Mouse (Mus musculus) heart, adult 9 months (tissue): ENCODE measurements at regions not wholly inside any gene's neighbourhood (a gene's known extent, or its start where the extent isn't known, plus 50 kb on each side); places are given as distances from the start of the nearest gene placed in this dataset.

Source experiments
- DNase-seq, 2 experiments: peaks; one replicate each; pipeline ENCODE4 v3.0.0; 2022; ENCODE audit warnings: low spot score in 2 of 2

DNA sequence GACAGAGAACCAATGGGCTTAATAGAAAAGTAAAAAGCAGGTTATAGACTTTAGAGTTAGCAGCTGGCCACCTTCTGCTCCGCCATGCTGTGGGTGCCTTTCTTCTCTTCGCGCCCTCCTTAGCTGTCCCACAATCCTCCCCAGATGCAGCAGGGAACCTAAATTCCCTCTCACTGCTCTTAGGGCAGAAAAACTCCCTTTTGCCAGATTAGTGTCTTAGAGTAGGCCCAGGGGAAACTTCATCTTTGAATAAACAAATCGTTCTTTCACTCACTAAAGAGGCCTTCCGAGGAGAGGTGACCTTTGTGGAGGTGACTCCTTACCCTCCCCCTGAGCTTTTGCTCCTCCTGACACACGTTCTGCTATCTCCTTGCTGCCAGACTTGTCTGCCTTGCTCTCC lies 157.0 kb upstream of the Six2 start:
- no peak for DNase-seq

DNA sequence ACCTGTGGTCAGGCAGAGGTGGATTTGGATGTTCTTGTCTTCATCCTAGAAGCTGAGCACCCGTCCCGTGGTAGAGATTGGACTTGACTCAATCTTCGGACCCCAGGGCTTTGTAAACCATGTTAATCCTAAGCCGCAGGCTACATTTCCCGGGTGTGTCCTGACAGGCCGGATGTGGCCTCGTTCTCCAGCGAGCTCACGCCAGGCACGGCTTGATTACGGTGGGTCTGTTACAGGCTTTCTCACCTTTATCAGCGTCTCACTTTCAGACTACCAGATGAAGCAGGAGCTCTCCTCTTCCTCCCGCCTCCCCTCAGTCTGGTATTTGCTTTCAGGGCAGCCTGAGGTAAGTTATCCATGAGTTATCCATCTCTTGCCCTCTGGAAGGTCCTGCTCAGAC lies 156.4 kb upstream of the Six2 start:
- no peak for DNase-seq

DNA sequence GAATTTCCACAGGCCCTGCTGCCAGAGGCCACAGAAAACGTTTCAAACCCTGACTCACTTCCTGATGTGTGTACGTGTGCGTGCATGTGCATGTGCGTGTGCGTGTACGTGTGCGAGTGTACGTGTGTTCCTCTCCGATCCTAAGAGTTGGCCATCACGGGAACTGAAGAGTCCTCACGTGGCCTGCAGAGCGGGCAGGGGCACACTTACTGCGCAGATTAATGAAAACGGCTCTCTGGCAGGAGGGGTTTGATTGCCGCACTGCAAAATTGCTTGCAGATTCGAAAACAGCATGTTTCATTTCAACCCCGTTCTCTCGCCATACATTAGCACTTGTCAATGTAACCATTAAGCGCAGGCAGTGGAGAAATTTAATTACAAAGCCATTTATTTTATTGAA lies 135.0 kb upstream of the Six2 start:
- no peak for DNase-seq

GRCm38 (mm10) chr17:85821861-85822260 lies 133.8 kb upstream of the Six2 start:
- no peak for DNase-seq

DNA sequence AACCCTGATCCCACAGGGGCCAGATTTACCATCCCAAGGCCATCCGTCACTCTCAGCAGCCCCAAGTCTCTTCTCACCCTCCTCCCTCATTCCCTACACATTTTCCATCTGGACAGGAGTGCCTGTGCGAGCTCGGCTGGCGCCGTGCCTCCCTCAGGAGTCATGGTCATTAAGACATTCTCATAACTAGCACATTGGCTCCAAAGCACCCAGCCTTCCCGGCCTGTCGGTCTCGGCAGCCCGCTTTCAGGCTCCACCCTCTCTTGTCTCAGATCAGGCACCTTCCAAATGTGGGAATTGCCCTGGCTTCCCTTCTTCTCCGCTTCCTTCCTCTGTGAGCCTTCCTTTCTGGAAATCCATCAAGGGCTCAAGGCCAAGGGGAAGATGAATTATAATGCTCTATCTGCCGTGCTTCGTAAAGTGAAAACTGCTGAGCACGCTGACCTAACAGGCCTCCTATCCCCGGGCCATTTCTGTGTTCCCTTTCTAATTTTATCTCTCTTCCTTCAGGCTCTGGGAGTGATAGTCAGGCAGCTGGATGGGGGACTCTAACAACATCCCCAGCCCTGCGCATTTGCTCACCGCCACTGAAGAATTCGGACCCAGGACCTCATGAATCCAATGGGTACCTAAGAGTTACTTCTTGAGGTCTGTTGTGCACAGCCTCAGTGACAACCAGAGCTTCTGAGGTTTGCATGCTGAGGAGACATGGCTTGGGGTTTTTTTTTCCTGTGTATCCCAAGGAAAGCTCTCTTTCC lies 130.2 kb upstream of the Six2 start:
- DNase-seq: no peak

DNA sequence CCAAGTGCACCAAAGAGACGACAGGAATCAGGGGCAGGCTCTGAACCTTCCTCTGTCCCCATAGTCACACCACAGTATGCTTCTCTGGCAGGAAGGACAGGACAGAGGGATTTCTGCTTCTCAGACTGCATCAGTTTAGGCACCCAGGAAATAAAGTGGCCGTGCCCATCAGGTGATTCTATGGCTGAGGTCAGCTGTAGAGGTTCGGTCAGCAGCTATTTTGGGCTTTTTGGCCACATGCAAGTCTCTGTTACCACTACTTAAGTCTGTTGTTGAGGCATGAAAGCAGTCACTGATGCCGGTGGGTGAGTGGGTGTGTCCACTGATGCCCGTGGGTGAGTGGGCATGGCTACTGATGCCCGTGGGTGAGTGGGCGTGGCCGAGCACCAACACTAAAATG lies 128.4 kb upstream of the Six2 start:
- no peak for DNase-seq

- no peak for DNase-seq
Measured at GRCm38 (mm10) chr17:85816056-85816455, 128.0 kb upstream of the Six2 start.

DNA sequence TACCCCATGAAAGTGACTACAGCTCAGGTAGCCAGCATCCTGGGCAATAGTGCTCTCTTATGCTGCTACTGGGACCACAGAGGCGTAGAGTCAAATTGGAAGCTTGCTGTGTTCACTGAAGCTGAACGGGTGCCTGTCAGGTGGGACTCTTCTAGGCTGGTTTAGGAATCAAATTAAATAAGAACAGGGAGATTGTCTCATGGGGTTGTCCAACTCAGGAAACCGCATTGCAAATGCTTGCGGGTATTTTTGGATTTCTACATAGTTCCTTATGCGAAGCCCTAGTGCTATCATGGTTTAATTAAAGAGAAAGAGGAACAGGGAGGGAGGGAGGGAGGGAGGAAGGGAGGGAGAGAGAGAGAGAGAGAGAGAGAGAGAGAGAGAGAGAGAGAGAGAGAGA lies 120.5 kb upstream of the Six2 start:
- no peak for DNase-seq

DNA sequence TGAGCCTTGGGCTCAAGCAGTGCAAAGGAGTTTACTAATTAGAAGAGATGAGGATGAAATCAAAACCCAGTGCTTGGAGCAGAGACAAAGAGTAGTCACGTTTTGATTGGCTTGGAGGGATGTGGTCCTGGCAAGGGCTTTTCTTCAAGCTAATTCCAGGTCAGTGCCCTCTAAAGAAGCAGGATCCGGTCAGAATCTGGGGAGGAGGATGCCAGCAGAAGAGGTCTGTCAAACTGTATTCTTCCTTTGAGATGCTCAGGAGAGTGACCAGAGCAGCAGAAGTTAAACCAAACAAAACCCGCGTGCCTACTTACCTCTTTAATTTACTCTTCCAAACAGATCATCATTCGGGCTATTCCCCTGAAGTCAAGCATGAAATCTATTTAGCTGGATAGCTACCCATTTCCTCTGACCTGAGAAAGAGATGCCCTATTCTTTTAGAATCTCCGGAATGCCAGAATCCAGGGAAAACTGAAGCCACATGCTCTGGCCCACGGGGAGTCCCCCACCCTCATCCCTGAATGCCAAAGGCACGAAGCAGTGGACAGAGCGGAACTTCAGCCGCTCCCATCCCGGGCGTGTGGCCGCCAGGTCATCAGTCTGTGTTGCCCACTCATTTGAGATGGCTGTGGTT lies 117.8 kb upstream of the Six2 start:
- no peak for DNase-seq

- DNase-seq: peak; percentile 9 to 47
Measured at GRCm38 (mm10) chr17:85804631-85805030, 116.6 kb upstream of the Six2 start.

DNA sequence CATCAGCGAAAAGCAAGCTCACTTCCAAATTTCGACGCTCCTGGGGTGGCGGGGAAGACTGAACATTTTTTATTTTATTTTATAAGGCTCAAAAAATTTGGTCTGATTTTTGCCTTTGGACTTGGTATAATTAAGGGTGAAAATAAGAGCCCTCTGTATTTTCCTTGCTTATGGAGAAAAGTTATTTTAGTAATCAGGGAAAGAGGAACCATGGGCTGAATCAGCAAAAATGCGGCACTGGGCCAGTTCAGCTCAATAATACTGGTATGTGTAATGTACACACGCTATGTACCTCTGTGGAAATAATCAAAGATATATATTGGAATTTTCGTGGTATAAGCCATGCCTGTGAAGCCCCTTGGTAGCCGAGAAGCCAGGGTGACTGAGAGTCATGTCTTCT lies 113.7 kb upstream of the Six2 start:
- no peak for DNase-seq

GRCm38 (mm10) chr17:85801079-85801605 lies 113.1 kb upstream of the Six2 start:
- no peak for DNase-seq

GRCm38 (mm10) chr17:85800357-85801078 lies 112.4 kb upstream of the Six2 start:
- DNase-seq: no peak

GRCm38 (mm10) chr17:85799865-85800356 lies 111.8 kb upstream of the Six2 start:
- no peak for DNase-seq

DNA sequence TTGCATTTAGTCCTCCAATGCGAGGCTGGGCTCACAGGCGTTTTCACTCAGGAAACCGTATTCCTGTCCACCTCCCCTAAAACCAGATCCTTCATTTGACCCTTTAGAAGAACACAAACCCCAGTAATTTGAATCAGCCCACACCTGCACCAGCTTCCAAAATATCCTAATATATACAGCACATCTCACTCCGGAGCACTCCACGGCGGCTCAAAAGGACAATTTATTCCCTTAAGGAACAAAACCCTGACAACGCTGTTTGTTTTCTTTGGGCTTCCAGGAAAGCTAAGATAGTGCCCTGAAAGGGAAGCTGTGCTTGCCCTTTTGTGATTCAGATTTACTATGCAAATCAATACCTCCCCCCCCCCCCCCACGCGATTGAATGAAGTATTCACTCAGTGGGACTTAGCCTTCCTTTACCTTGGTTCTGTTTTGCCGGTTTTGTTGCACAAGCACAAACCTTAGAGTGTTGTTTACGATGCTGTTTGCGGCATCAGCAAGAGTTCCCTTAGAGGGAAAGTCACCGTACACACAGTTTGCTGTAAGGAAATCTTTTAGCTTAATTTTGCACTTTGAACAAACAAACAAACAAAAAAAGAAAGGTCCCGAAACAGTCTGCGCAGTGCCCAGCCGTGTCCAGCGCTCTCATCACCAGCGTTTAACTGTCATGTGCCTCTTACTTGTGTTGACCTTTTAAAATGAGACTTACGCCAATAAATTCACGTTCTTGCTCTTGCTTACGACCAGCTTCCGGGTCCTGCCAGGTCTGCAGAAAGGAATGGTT lies 111.2 kb upstream of the Six2 start:
- peak in 1 of 2 experiments; percentile 4 for DNase-seq

DNA sequence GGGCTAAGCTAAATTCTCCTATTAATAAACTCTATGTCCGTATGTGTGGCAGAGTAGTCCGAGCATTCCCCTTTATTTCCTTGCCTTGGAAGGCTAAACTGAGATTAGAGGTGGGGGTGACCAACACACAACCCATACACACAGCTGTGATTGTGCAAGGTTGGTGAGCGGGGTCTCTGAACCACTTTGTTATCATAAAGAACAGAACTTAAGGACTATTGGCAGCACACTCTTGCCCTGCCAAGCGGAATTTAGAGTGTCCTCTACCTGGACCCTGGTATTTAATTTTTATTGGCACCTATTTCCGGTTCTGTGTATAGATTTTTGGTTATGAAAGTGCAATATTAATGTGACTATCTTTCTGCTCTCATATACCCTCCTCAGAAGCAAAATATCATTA lies 109.7 kb upstream of the Six2 start:
- no peak for DNase-seq

DNA sequence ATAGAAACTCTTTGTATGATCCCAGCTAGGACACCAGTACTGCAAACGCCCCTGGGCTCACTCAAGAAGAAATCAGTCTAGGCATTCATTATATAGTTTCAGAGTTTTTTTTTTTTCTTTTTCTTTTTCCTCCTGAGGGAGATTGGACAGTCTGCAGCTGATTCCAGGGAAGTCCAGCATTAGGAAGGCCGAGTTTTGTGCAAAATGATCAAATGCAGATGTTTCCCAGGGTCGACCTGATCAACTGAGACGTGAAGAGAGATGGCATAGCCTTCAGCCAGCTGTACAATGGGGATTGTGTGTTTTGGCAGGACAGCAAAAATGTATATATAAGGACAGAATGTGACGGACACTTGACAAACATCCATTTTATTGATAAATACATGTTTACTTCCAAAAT lies 107.7 kb upstream of the Six2 start:
- DNase-seq: no peak

DNA sequence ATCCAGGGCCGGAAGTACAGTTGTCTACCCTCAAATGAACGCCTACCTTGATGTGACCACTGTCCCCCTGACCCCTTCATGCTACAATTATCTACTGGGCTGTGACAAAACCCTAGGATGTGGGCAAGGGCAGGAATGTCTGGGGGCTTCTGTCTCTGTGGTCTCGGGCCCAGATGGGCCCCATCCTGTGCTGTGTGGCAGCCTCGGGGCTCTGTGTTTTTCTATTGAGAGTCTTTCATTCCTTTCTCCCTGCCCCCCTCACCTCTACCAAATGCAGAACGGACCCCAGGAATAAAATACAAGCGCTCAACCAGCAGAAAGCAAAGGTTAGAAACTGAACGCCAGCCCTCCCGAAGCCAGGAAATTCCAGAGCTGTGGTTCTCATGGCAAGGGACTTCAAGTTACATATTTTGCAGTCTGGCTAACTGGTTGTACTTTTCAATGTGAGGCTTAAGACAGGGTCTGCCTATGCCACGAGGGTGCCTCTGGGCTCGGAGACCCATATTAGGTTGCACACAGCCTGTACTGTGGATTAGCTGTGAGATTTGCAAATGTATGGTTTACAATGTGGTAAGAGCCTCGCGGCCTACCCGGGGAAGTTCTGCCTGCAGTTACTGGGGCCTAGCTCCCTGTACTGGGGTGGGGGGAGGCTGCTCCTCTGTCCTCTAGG lies 97.7 kb upstream of the Six2 start:
- DNase-seq: no peak

- no peak for DNase-seq
Measured at GRCm38 (mm10) chr17:85780477-85780876, 92.4 kb upstream of the Six2 start.

GRCm38 (mm10) chr17:85776876-85777275 lies 88.8 kb upstream of the Six2 start:
- no peak for DNase-seq

DNA sequence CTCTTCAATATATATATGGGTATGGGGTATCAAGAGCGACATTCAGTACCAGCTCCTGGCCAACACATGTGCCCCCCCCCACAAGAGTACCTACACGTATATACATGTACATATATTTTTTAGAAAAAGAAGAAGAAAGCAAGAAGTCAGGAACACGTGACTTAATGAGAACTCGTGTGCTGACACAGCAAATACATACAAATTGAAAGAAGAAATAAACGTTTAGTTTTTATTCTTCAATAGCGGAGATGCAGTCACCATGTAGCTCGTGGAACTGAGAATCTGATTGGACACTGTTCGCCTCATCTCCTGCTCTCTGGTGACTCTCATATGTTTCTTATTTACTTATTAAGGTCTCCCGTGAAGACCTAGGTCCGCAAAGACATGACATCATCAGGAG lies 80.3 kb upstream of the Six2 start:
- DNase-seq: no peak
